Mouse (Mus musculus) Patski (cell line): ENCODE measurements around the gene Fbxw16. TPM values are rescaled to one million over a fixed set of nuclear protein-coding genes. Genes with fewer than 3 reads are reported as not detected.
"Not testable (repeated sequence)": the region's sequence is repeated elsewhere in the genome, so short reads cannot be mapped to it uniquely, and the experiment has no call there.

Experiments
- ATAC-seq: fragments of 100-300 bp; one replicate; pipeline ENCODE4 v1.8.0; 2021
- CTCF ChIA-PET: fragments of 350-600 bp; sonication (Branson Sonifier 250); formaldehyde crosslinking; loops from one replicate; lab custom pipeline; 2022; ENCODE audit warnings: inconsistent platforms; lab: Charles Lee
- POLR2A ChIA-PET: fragments of 350-600 bp; sonication (Branson Sonifier 250); formaldehyde crosslinking; loops from one replicate; lab custom pipeline; 2022; ENCODE audit warnings: antibody characterized with exemption, inconsistent platforms; lab: Charles Lee
- DNase-seq: peaks from one replicate; pipeline ENCODE4 v3.0.0-alpha.2; 2011; ENCODE audit warnings: low read depth, low spot score
- H3K27me3 ChIP-seq: fragments of 371-371 bp; one replicate; pipeline ENCODE4 v1.5.1; 2021
- CTCF ChIP-seq: fragments of 100-300 bp; IDR thresholded peaks from one replicate; pipeline ENCODE4 v1.5.1; 2021
- in situ Hi-C: fragments of 300-500 bp; cut with MboI; formaldehyde crosslinking; loops from 3 replicates; pipeline ENCODE4 v1.11.1; 2018; ENCODE audit warnings: low pct_unique_long_range_greater_than_20kb, mixed read lengths
- polyA plus RNA-seq: library from polyadenylated mRNA; unstranded; gene quantifications from one replicate; pipeline ENCODE4 v1.2.3, GENCODE M21; 2021

The Fbxw16 gene
- not detected for polyA plus RNA-seq

- in situ Hi-C loops, result no loop called here
- CTCF ChIA-PET, result no interaction called here
Measured at GRCm38 (mm10) chr9:109449040-109449439, at the start of gene Fbxw16. TSS of gene Fbxw16 (minus strand) at chr9:109449140.

DNA sequence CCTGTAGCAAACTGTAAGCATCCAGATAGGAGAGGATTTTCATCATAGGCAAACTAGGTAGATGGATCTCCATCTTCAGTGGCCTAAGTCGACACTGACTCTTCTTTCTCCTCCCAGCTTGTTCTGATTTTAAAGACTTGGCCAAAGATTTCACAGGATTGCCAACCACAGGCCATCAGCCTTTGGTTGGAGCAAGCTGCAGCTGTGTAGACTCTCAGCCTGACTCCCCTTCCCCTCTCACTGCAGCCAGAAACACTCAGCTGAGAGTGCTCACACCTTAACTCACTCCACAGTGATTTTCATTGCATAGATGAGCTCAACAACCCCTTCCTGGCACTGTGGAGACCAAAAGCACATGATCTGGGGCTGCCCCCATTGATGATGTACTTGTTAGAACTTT is 46.8 kb upstream of the Fbxw16 start, which contains the start of gene Fbxw19:
TSS of gene Fbxw19 (minus strand) at position 101 of the 400 bp plus-strand sequence.
- CTCF ChIA-PET, DNase-seq, POLR2A ChIA-PET, ATAC-seq, in situ Hi-C loops, H3K27me3 ChIP-seq: not testable (repeated sequence)

More at GRCm38 (mm10) chr9:109449040-109449439, at the start of gene Fbxw16:
- POLR2A ChIA-PET, result no interaction called here
- TF ChIP-seq CTCF, result no peak
- ATAC-seq (no peak), DNase-seq (no peak)
- no peaks in the 10 kb centered on the region for H3K27me3 ChIP-seq

DNA sequence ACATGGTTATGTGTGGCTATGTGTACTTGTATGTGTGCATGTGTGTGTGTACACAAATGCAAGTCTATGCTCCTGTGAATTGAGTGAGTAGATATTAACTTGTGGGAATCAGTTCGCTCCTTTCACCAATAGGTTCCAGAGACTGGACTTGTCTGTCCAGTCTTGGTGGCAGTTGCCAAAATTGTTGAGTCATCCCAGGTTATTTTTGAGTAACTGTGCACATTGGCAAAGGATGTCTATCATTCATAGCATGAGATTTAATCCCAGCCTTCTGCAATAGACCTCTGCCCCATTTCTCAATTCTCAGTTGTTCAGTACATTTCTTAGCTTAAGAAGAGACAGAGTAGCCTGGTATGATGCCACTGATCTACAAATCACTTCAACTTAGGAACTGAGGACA is 16.0 kb downstream of the Fbxw16 start:
- no peak for TF ChIP-seq CTCF
- DNase-seq, result no peak
- no peak for ATAC-seq
- in situ Hi-C loops, result no loop called here
- H3K27me3 ChIP-seq, result no peaks in the 10 kb centered on the region
- ChIA-PET CTCF (no interaction called here), POLR2A (no interaction called here)

GRCm38 (mm10) chr9:109404196-109404595 is 44.7 kb downstream of the Fbxw16 start, which contains the start of gene Fbxw22:
TSS of gene Fbxw22 (minus strand) at chr9:109404296.
- H3K27me3 ChIP-seq, DNase-seq, ATAC-seq, CTCF ChIA-PET, POLR2A ChIA-PET, in situ Hi-C loops: not testable (repeated sequence)

Other genes starting within 250 kb of the Fbxw16 start
- gene Fbxw20, start 214.4 kb downstream of the Fbxw16 start, polyA plus RNA-seq, result not detected
- not detected for gene Fbxw14, start 161.5 kb downstream of the Fbxw16 start, polyA plus RNA-seq
- not detected for gene Fbxw28, start 109.5 kb downstream of the Fbxw16 start, polyA plus RNA-seq
- not detected for gene Fbxw22, start 44.8 kb downstream of the Fbxw16 start, polyA plus RNA-seq
- gene Fbxw19, start 46.7 kb upstream of the Fbxw16 start, polyA plus RNA-seq, result not detected
- not detected for gene Fbxw15, start 119.1 kb upstream of the Fbxw16 start, polyA plus RNA-seq
- gene Fbxw24, start 176.9 kb upstream of the Fbxw16 start, polyA plus RNA-seq, result not detected
- not detected for gene Fbxw25, start 215.5 kb upstream of the Fbxw16 start, polyA plus RNA-seq